Mouse (Mus musculus): Measurements from ENCODE around the gene Sec63. TPM values are rescaled to one million over a fixed set of nuclear protein-coding genes. Genes with fewer than 3 reads are reported as not detected.

Gene Sec63
- polyA plus RNA-seq, 1 experiment from 2014 or later: 13.5 TPM

Other genes with a start within 250 kb of the Sec63 start
- not detected in 2 replicates for gene Nr2e1, start 177.9 kb upstream of the Sec63 start, polyA plus RNA-seq (2015; fragmentation: Nextera tagmentation; extraction: Ambion mirVana)
- gene Ostm1, start 177.7 kb upstream of the Sec63 start, polyA plus RNA-seq (2015; fragmentation: Nextera tagmentation; extraction: Ambion mirVana): 17.0 and 20.1 TPM in 2 replicates
- 0.66 and 1.6 TPM in 2 replicates for gene Scml4, start 98.9 kb downstream of the Sec63 start, polyA plus RNA-seq (2015; fragmentation: Nextera tagmentation; extraction: Ambion mirVana)

All from heart, embryonic 15.5 days (tissue).